Mouse (Mus musculus) hindbrain, embryonic 16.5 days (tissue): ENCODE measurements at regions not wholly inside any gene's neighbourhood (a gene's known extent, or its start where the extent isn't known, plus 50 kb on each side); places are given as distances from the start of the nearest gene placed in this dataset.
A peak's percentile ranks its signal among the peaks of the same experiment; 100 is the strongest.

Experiments used
- ATAC-seq: fragments of 200-750 bp; cut with Nextera tagmentation; 2 replicates; pipeline ENCODE4 v1.8.0; 2017; ENCODE audit warnings: moderate TSS enrichment, moderate library complexity
- H3K27ac ChIP-seq: fragments of 300-500 bp; sonication (generic); 2 replicates; pipeline ENCODE4 v1.5.1; 2014; ENCODE audit warnings: low read depth, mild to moderate bottlenecking, control low read depth, low read length, moderate library complexity
- H3K27me3 ChIP-seq: fragments of 300-500 bp; sonication (generic); replicated peaks from 2 replicates; pipeline ENCODE4 v1.6.1; 2014; ENCODE audit warnings: low read length; ENCODE audit not compliant: control insufficient read depth, insufficient read depth
- H3K36me3 ChIP-seq: fragments of 300-500 bp; sonication (generic); 2 replicates; pipeline ENCODE4 v1.6.1; 2014; ENCODE audit warnings: mild to moderate bottlenecking, low read length, moderate library complexity, mixed read lengths; ENCODE audit not compliant: control insufficient read depth, insufficient read depth
- H3K4me1 ChIP-seq: fragments of 300-500 bp; sonication (generic); 2 replicates; pipeline ENCODE4 v1.6.1; 2014; ENCODE audit warnings: low read depth, low read length; ENCODE audit not compliant: control insufficient read depth, insufficient read depth
- H3K4me2 ChIP-seq: fragments of 300-500 bp; sonication (generic); 2 replicates; pipeline ENCODE4 v1.6.1; 2014; ENCODE audit warnings: mild to moderate bottlenecking, low read length, control low read depth, moderate library complexity
- H3K4me3 ChIP-seq: fragments of 300-500 bp; sonication (generic); 2 replicates; pipeline ENCODE4 v1.5.1; 2014; ENCODE audit warnings: mild to moderate bottlenecking, low read length, control low read depth, moderate library complexity
- H3K9ac ChIP-seq: fragments of 300-500 bp; sonication (generic); 2 replicates; pipeline ENCODE4 v1.6.1; 2014; ENCODE audit warnings: low read depth, mild to moderate bottlenecking, control low read depth, low read length, moderate library complexity
- H3K9me3 ChIP-seq: fragments of 300-500 bp; sonication (generic); 2 replicates; pipeline ENCODE4 v1.6.1; 2014; ENCODE audit warnings: mild to moderate bottlenecking, low read length, moderate library complexity; ENCODE audit not compliant: control insufficient read depth
- WGBS: fragments of 180-500 bp; shearing (Covaris S2); extraction: QIAGEN DNeasy Blood & Tissue Kit; methylation state at CpG from one replicate; pipeline ENCODE4 v1.1.7; 2014; 5-methylcytosine and 5-hydroxymethylcytosine counted together

GRCm38 (mm10) chr1:137360688-137361570 lies 400.7 kb upstream of the Nr5a2 start:
- H3K4me3 ChIP-seq: no peak overlapping the region
- ATAC-seq: no peak

GRCm38 (mm10) chr1:137355941-137356512 lies 395.8 kb upstream of the Nr5a2 start:
- ATAC-seq: no peak
- H3K4me1 ChIP-seq: no peaks in the 10 kb centered on the region
- H3K36me3 ChIP-seq: no peaks in the 10 kb centered on the region
- WGBS: 40% methylated on average over 4 of the region's 4 CpGs
- no peaks in the 10 kb centered on the region for H3K27me3 ChIP-seq
- no peak overlapping the region for H3K27ac ChIP-seq
- H3K9me3 ChIP-seq: no peaks in the 10 kb centered on the region
- H3K4me2 ChIP-seq: no peak overlapping the region
- H3K9ac ChIP-seq: no peak overlapping the region
- no peak overlapping the region for H3K4me3 ChIP-seq

More at GRCm38 (mm10) chr1:137360688-137361570, 400.7 kb upstream of the Nr5a2 start:
- no peak overlapping the region for H3K27ac ChIP-seq
- 64% methylated on average over 16 of the region's 16 CpGs for WGBS
- H3K36me3 ChIP-seq: no peaks in the 10 kb centered on the region
- H3K4me1 ChIP-seq: no peaks in the 10 kb centered on the region
- no peaks in the 10 kb centered on the region for H3K27me3 ChIP-seq
- no peak overlapping the region for H3K4me2 ChIP-seq
- H3K9me3 ChIP-seq: no peaks in the 10 kb centered on the region
- H3K9ac ChIP-seq: no peak overlapping the region

DNA sequence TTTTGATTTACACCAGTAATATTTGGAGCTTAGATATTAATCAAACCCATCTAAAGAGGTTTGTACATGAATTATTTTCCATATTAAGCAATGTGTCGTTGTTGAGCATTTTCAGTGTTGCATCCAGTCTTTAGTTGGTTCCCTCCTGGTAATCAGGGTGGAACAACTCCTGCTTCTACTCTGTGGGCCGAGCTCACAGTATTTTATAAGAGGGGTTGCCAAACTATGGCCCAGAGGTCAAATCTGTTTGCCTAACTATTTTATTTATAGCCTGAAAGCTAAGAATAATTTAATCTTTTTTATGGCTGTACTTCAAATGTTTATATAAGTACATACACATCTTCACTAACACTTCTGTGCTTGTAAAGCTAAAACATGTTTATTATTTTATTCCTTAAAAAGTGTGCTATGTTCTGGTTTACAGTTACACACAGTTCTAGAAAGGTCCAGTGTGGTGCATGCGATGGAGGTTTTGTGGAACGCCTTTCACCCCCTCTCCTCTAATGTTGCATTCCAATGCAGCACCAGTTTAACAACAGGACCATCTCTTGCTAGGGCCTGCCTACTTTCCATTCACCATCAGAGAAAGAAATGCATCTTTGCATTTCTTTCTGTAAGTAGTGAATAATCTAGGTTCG lies 392.3 kb upstream of the Nr5a2 start:
- Histone ChIP-seq H3K27me3 (no peaks in the 10 kb centered on the region), H3K9me3 (no peaks in the 10 kb centered on the region), H3K27ac (no peak overlapping the region), H3K4me1 (no peaks in the 10 kb centered on the region), H3K9ac (no peak overlapping the region), H3K4me3 (no peak overlapping the region), H3K4me2 (no peak overlapping the region), H3K36me3 (no peaks in the 10 kb centered on the region)
- 90% methylated on average over 5 of the region's 5 CpGs for WGBS
- no peak for ATAC-seq

GRCm38 (mm10) chr1:137334137-137334536 lies 373.9 kb upstream of the Nr5a2 start:
- no peak for ATAC-seq
- H3K27me3 ChIP-seq: no peaks in the 10 kb centered on the region
- whole genome bisulfite sequencing: 88% methylated on average over 2 of the region's 2 CpGs
- H3K9me3 ChIP-seq: no peaks in the 10 kb centered on the region
- H3K36me3 ChIP-seq: no peaks in the 10 kb centered on the region
- no peak overlapping the region for H3K9ac ChIP-seq
- no peak overlapping the region for H3K4me3 ChIP-seq
- H3K4me1 ChIP-seq: no peaks in the 10 kb centered on the region; the same call in 1 of the 2 replicates
- H3K4me2 ChIP-seq: no peak overlapping the region
- no peak overlapping the region for H3K27ac ChIP-seq

GRCm38 (mm10) chr1:137332108-137332769 lies 372.0 kb upstream of the Nr5a2 start:
- Histone ChIP-seq H3K9me3 (no peaks in the 10 kb centered on the region), H3K27ac (peak overlapping the region; percentile 30; the same call in 1 of the 2 replicates), H3K4me2 (peak overlapping the region; percentile 1; the same call in 1 of the 2 replicates), H3K36me3 (no peaks in the 10 kb centered on the region), H3K4me1 (no peaks in the 10 kb centered on the region; the same call in 1 of the 2 replicates), H3K27me3 (no peaks in the 10 kb centered on the region), H3K9ac (no peak overlapping the region; the same call in 1 of the 2 replicates), H3K4me3 (no peak overlapping the region)
- peak; percentile 91 for ATAC-seq
- WGBS: 40% methylated on average over 8 of the region's 8 CpGs

GRCm38 (mm10) chr1:137331746-137332107 lies 371.5 kb upstream of the Nr5a2 start:
- no peak overlapping the region for H3K9ac ChIP-seq
- H3K36me3 ChIP-seq: no peaks in the 10 kb centered on the region
- H3K4me3 ChIP-seq: no peak overlapping the region
- no peaks in the 10 kb centered on the region for H3K9me3 ChIP-seq
- H3K4me2 ChIP-seq: peak overlapping the region; percentile 1; the same call in 1 of the 2 replicates
- H3K4me1 ChIP-seq: no peaks in the 10 kb centered on the region; the same call in 1 of the 2 replicates
- peak; percentile 72 for ATAC-seq
- H3K27me3 ChIP-seq: no peaks in the 10 kb centered on the region
- 42% methylated on average over 5 of the region's 5 CpGs for WGBS
- no peak overlapping the region for H3K27ac ChIP-seq

GRCm38 (mm10) chr1:137330634-137331033 lies 370.4 kb upstream of the Nr5a2 start:
- ATAC-seq: peak; percentile 62; the same call in 1 of the 2 replicates
- no peaks in the 10 kb centered on the region for H3K36me3 ChIP-seq
- H3K4me1 ChIP-seq: no peaks in the 10 kb centered on the region; the same call in 1 of the 2 replicates
- H3K9ac ChIP-seq: no peak overlapping the region
- no peak overlapping the region for H3K4me2 ChIP-seq
- no peaks in the 10 kb centered on the region for H3K9me3 ChIP-seq
- no peak overlapping the region for H3K4me3 ChIP-seq
- no peaks in the 10 kb centered on the region for H3K27me3 ChIP-seq
- H3K27ac ChIP-seq: no peak overlapping the region
- WGBS: 25% methylated on average over 3 of the region's 3 CpGs

- H3K4me2 ChIP-seq: peak overlapping the region; percentile 43
These were observed 363.8 kb upstream of the Nr5a2 start for GRCm38 (mm10) chr1:137323884-137324594.

More at GRCm38 (mm10) chr1:137323884-137324594, 363.8 kb upstream of the Nr5a2 start:
- H3K27me3 ChIP-seq: no peaks in the 10 kb centered on the region
- H3K36me3 ChIP-seq: no peaks in the 10 kb centered on the region
- H3K9me3 ChIP-seq: no peaks in the 10 kb centered on the region
- no peak overlapping the region for H3K27ac ChIP-seq
- 41% methylated on average over 8 of the region's 8 CpGs for WGBS
- no peaks in the 10 kb centered on the region; the same call in 1 of the 2 replicates for H3K4me1 ChIP-seq
- peak; percentile 83 for ATAC-seq
- H3K4me3 ChIP-seq: no peak overlapping the region
- no peak overlapping the region; the same call in 1 of the 2 replicates for H3K9ac ChIP-seq
